1 mouse cellular context compared by ENCODE assay signal in the genomic region with DNA sequence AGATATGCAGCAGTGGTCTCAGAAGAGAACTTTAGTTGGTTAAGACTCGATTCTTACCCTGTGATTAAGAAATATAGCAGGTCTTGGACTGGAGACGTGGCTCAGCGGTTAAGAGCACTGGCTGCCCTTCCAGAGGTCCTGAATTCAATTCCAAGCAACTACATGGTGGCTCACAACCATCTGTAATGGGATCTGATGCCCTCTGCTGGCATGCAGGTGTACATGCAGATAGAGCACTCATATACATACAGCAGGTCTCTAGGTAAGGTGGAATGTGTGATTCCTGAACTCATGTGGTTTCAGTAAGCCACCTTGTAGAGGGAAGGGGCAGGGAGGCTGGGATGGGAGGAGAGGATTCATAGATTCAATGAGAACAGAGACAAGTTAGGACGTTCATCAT.
TF ChIP-seq lines count a peak whose summit lies in the region.

No protein-coding gene starts in this region.

TF ChIP-seq in MEL, 35 proteins besides CTCF, POLR2A, EP300 and RAD21:
- no peak for TF ChIP-seq ETS1 (IDR thresholded peaks at IDR 0.05; ENCODE audit: low read depth, low read length)
- TF ChIP-seq ZNF384 (IDR thresholded peaks at IDR 0.05; ENCODE audit: low read depth, low read length), result no peak
- no peak for TF ChIP-seq POLR2AphosphoS5 (IDR thresholded peaks at IDR 0.05; ENCODE audit: borderline replicate concordance, low read depth, low read length)
- no peak for TF ChIP-seq ZC3H11A (IDR thresholded peaks at IDR 0.05; ENCODE audit: low read depth, low read length)
- no peak for TF ChIP-seq SIN3A (IDR thresholded peaks at IDR 0.05; ENCODE audit: low read length)
- TF ChIP-seq CHD2 (IDR thresholded peaks at IDR 0.05; ENCODE audit: low read length), result no peak
- no peak for TF ChIP-seq USF2 (IDR thresholded peaks at IDR 0.05; ENCODE audit: borderline replicate concordance in 1 of 2, insufficient read depth in 1 of 2, low read depth in 1 of 2, low read length in 2 of 2)
- no peak for TF ChIP-seq MYB (IDR thresholded peaks at IDR 0.05; ENCODE audit: low read depth, low read length)
- TF ChIP-seq MXI1 (IDR thresholded peaks at IDR 0.05; ENCODE audit: low read depth, low read length), result no peak
- no peak for TF ChIP-seq HCFC1 (IDR thresholded peaks at IDR 0.05; ENCODE audit: low read depth, low read length)
- TF ChIP-seq NRF1 (IDR thresholded peaks at IDR 0.05; ENCODE audit: insufficient read depth, low read depth, low read length, poor library complexity, severe bottlenecking), result no peak
- TF ChIP-seq E2F4 (IDR thresholded peaks at IDR 0.05; ENCODE audit: borderline replicate concordance, low read depth, low read length), result no peak
- no peak for TF ChIP-seq MAFK (IDR thresholded peaks at IDR 0.05; ENCODE audit: borderline replicate concordance, low read depth, low read length)
- TF ChIP-seq ZKSCAN1 (IDR thresholded peaks at IDR 0.05; ENCODE audit: low read depth, low read length), result no peak
- TF ChIP-seq SMC3 (IDR thresholded peaks at IDR 0.05; ENCODE audit: low read depth, low read length), result no peak
- TF ChIP-seq CHD1 (IDR thresholded peaks at IDR 0.05; ENCODE audit: low read depth, low read length), result no peak
- no peak for TF ChIP-seq MEF2A (IDR thresholded peaks at IDR 0.05; ENCODE audit: extremely low read depth, insufficient replicate concordance, low read depth, low read length, poor library complexity, severe bottlenecking)
- no peak for TF ChIP-seq KAT2A (conservative IDR thresholded peaks at IDR 0.05; ENCODE audit: low read depth, low read length)
- TF ChIP-seq POLR2AphosphoS2 (IDR thresholded peaks at IDR 0.05; ENCODE audit: low read length), result no peak
